Mouse (Mus musculus) bone marrow, adult 2 months (tissue): ENCODE data around the gene Qars.

ENCODE experiments used
- CTCF ChIP-seq: fragments of 200-500 bp; IDR thresholded peaks from 2 replicates; pipeline ENCODE4 v1.5.1; 2011; ENCODE audit warnings: low read length, control low read depth; ENCODE audit not compliant: control insufficient read depth, insufficient read depth
- POLR2A ChIP-seq: fragments of 200-500 bp; IDR thresholded peaks from 2 replicates; pipeline ENCODE4 v1.6.1; 2011; ENCODE audit warnings: low read depth, mild to moderate bottlenecking, control low read depth, low read length, borderline replicate concordance; ENCODE audit not compliant: control insufficient read depth

DNA sequence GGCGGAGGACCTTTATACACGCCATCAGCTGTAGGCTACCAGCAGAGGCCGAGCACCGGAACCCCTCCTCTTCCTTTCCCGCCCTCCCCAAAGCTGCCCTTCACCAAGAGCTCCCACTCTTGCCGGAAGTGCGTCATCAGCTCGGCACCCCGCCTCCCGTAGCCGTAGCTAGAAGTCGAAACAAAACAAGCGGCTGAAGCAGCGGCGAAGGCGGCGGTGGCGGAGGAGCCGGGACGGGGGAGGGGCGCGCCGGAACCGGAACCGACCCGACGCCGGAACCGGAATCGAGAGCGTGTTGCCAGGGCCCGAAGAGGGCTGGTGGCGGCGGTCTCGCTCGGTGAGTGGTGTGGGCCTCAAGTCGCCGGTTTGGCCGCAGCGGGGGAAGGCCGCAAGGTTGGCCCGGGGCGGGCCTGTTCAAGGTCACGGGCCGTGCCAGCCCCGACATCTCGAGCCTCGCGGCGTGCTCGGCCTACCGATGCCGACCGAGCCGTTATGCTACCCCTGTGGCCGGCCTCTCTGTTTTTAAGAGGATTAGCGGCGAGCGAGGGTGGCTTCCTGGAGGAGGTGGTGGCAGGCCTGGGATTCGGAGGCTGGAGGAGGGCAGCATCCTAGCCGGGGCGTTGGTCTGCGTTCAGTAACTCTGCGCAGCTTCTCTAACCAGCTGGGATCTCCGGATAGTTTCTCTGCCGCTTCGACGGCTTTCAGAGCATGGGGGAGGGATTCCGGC lies 16.8 kb upstream of the Qars start, which contains the start of gene Usp19:
- no peak for TF ChIP-seq CTCF
- TF ChIP-seq POLR2A = peak; percentile 66; the same call in 1 of the 2 replicates
